Mouse (Mus musculus) limb, embryonic 14.5 days (tissue): Measurements from ENCODE around the gene Klc4. TPM values are rescaled to one million over a fixed set of nuclear protein-coding genes. Genes with fewer than 3 reads are reported as not detected.

Source experiments
- ATAC-seq: fragments of 200-750 bp; cut with Nextera tagmentation; 2 replicates; pipeline ENCODE4 v1.8.0; 2017; ENCODE audit warnings: low read depth, moderate number of reproducible peaks, moderate TSS enrichment; ENCODE audit not compliant: low FRiP score
- DNase-seq: peaks from one replicate; pipeline ENCODE4 v3.0.0-alpha.2; 2015; ENCODE audit warnings: low spot score
- H3K27ac ChIP-seq: fragments of 300-500 bp; sonication (generic); replicated peaks from 2 replicates; pipeline ENCODE4 v1.5.1; 2014; ENCODE audit warnings: low read depth, mild to moderate bottlenecking, low read length, moderate library complexity, mixed read lengths
- H3K27me3 ChIP-seq: fragments of 300-500 bp; sonication (generic); 2 replicates; pipeline ENCODE4 v1.6.1; 2014; ENCODE audit warnings: low read length, mixed read lengths; ENCODE audit not compliant: control insufficient read depth, insufficient read depth
- H3K36me3 ChIP-seq: fragments of 300-500 bp; sonication (generic); 2 replicates; pipeline ENCODE4 v1.6.1; 2014; ENCODE audit warnings: mild to moderate bottlenecking, low read length, moderate library complexity, mixed read lengths; ENCODE audit not compliant: control insufficient read depth, insufficient read depth
- H3K4me1 ChIP-seq: fragments of 300-500 bp; sonication (generic); 2 replicates; pipeline ENCODE4 v1.6.1; 2014; ENCODE audit warnings: antibody characterized with exemption, low read length, mixed read lengths; ENCODE audit not compliant: control insufficient read depth, insufficient read depth
- H3K4me2 ChIP-seq: fragments of 300-500 bp; sonication (generic); replicated peaks from 2 replicates; pipeline ENCODE4 v1.6.1; 2014; ENCODE audit warnings: low read depth, mild to moderate bottlenecking, low read length, moderate library complexity; ENCODE audit not compliant: severe bottlenecking
- H3K4me3 ChIP-seq: fragments of 300-500 bp; sonication (generic); replicated peaks from 2 replicates; pipeline ENCODE4 v1.5.1; 2014; ENCODE audit warnings: low read length
- H3K9ac ChIP-seq: fragments of 300-500 bp; sonication (generic); 2 replicates; pipeline ENCODE4 v1.6.1; 2014; ENCODE audit warnings: mild to moderate bottlenecking, low read depth, low read length, moderate library complexity; ENCODE audit not compliant: severe bottlenecking
- H3K9me3 ChIP-seq: fragments of 300-500 bp; sonication (generic); 2 replicates; pipeline ENCODE4 v1.6.1; 2016; ENCODE audit warnings: low read length; ENCODE audit not compliant: control insufficient read depth
- POLR2A ChIP-seq: fragments of 200-500 bp; IDR thresholded peaks from 2 replicates; pipeline ENCODE4 v1.8.0; 2012; ENCODE audit warnings: inconsistent platforms, mild to moderate bottlenecking, moderate library complexity, borderline replicate concordance; ENCODE audit not compliant: insufficient read depth, insufficient read length; ENCODE audit errors: extremely low read depth
- WGBS: fragments of 180-500 bp; shearing (Covaris S2); extraction: QIAGEN DNeasy Blood & Tissue Kit; methylation state at CpG from one replicate; pipeline ENCODE4 v1.1.7; 2014; 5-methylcytosine and 5-hydroxymethylcytosine counted together
- polyA plus RNA-seq, 2 experiments: library from polyadenylated mRNA; depleted of rRNA in 1 of 2; stranded (reverse) in 1 of 2; unstranded in 1 of 2; fragments of >200 nt; fragmentation: Nextera tagmentation in 1 of 2; extraction: Ambion mirVana in 1 of 2; gene quantifications; 2 replicates each; pipeline versions ENCODE4 v1.2.1 to v1.2.3; 2012 to 2014

Klc4 gene
- polyA plus RNA-seq, 2 experiments, result 19.3 to 20.4 TPM

GRCm38 (mm10) chr17:46619683-46620357 is 26.0 kb downstream of the Klc4 start:
- Histone ChIP-seq H3K4me2 (peak overlapping the region; percentile 47), H3K27me3 (no peaks in the 10 kb centered on the region), H3K36me3 (peaks cover 5% of the 10 kb centered on the region; the same call in 1 of the 2 replicates), H3K4me1 (peaks cover 93% of the 10 kb centered on the region), H3K9me3 (no peaks in the 10 kb centered on the region), H3K9ac (peak overlapping the region; percentile 36), H3K27ac (peak overlapping the region; percentile 90), H3K4me3 (peak overlapping the region; percentile 21; the same call in 1 of the 2 replicates)
- TF ChIP-seq POLR2A, result no peak
- 19% methylated on average over 16 of the region's 16 CpGs for WGBS
- DNase-seq (no peak), ATAC-seq (no peak)

GRCm38 (mm10) chr17:46618769-46619682 is 26.8 kb downstream of the Klc4 start:
- H3K27ac ChIP-seq, result peak overlapping the region; percentile 90

GRCm38 (mm10) chr17:46618394-46618768 is 27.4 kb downstream of the Klc4 start:
- Histone ChIP-seq H3K4me3 (peak overlapping the region; percentile 21; the same call in 1 of the 2 replicates), H3K4me1 (peaks cover 92% of the 10 kb centered on the region), H3K36me3 (peaks cover 5% of the 10 kb centered on the region; the same call in 1 of the 2 replicates), H3K9ac (peak overlapping the region; percentile 36; the same call in 1 of the 2 replicates), H3K27me3 (no peaks in the 10 kb centered on the region), H3K9me3 (no peaks in the 10 kb centered on the region), H3K27ac (peak overlapping the region; percentile 90), H3K4me2 (peak overlapping the region; percentile 47)
- TF ChIP-seq POLR2A, result peak; percentile 40; the same call in 1 of the 2 replicates
- ATAC-seq, result peak; percentile 67
- whole genome bisulfite sequencing, result 2% methylated on average over 6 of the region's 6 CpGs
- peak; percentile 71 for DNase-seq

More at GRCm38 (mm10) chr17:46618769-46619682, 26.8 kb downstream of the Klc4 start:
- Histone ChIP-seq H3K4me3 (peak overlapping the region; percentile 21; the same call in 1 of the 2 replicates), H3K4me2 (peak overlapping the region; percentile 47), H3K4me1 (peaks cover 92% of the 10 kb centered on the region), H3K36me3 (peaks cover 5% of the 10 kb centered on the region; the same call in 1 of the 2 replicates), H3K27me3 (no peaks in the 10 kb centered on the region), H3K9me3 (no peaks in the 10 kb centered on the region), H3K9ac (peak overlapping the region; percentile 36)
- DNase-seq, result peak; percentile 54
- ATAC-seq, result peak; percentile 56
- no peak for TF ChIP-seq POLR2A
- 5% methylated on average over 27 of the region's 27 CpGs for WGBS

GRCm38 (mm10) chr17:46617799-46618198 is 28.0 kb downstream of the Klc4 start:
- Histone ChIP-seq H3K27me3 (no peaks in the 10 kb centered on the region), H3K4me2 (peak overlapping the region; percentile 47), H3K9me3 (no peaks in the 10 kb centered on the region), H3K27ac (peak overlapping the region; percentile 90), H3K9ac (no peak overlapping the region), H3K4me1 (peaks cover 92% of the 10 kb centered on the region), H3K36me3 (peaks cover 5% of the 10 kb centered on the region; the same call in 1 of the 2 replicates), H3K4me3 (peak overlapping the region; percentile 21; the same call in 1 of the 2 replicates)
- peak; percentile 56 for DNase-seq
- TF ChIP-seq POLR2A, result no peak
- WGBS, result 11% methylated on average over 12 of the region's 12 CpGs
- ATAC-seq, result no peak

- no peak for ATAC-seq
- no peaks in the 10 kb centered on the region for H3K27me3 ChIP-seq
- H3K4me1 ChIP-seq, result peaks cover 64% of the 10 kb centered on the region
- no peak for TF ChIP-seq POLR2A
- no peak overlapping the region for H3K9ac ChIP-seq
- DNase-seq, result no peak
- WGBS, result 23% methylated on average over 3 of the region's 3 CpGs
- H3K4me3 ChIP-seq, result no peak overlapping the region
- no peak overlapping the region; the same call in 1 of the 2 replicates for H3K27ac ChIP-seq
- H3K36me3 ChIP-seq, result no peaks in the 10 kb centered on the region; the same call in 1 of the 2 replicates
- no peaks in the 10 kb centered on the region for H3K9me3 ChIP-seq
- peak overlapping the region; percentile 27; the same call in 1 of the 2 replicates for H3K4me2 ChIP-seq
Measured at GRCm38 (mm10) chr17:46613229-46613628, 32.6 kb downstream of the Klc4 start.
